Mouse (Mus musculus) bone marrow, adult 2 months (tissue): ENCODE results near the gene Olfr205.

ENCODE experiments used
- CTCF ChIP-seq: fragments of 200-500 bp; IDR thresholded peaks from 2 replicates; pipeline ENCODE4 v1.5.1; 2011; ENCODE audit warnings: low read length, control low read depth; ENCODE audit not compliant: control insufficient read depth, insufficient read depth
- POLR2A ChIP-seq: fragments of 200-500 bp; IDR thresholded peaks from 2 replicates; pipeline ENCODE4 v1.6.1; 2011; ENCODE audit warnings: low read depth, mild to moderate bottlenecking, control low read depth, low read length, borderline replicate concordance; ENCODE audit not compliant: control insufficient read depth

- no peak for TF ChIP-seq POLR2A
- TF ChIP-seq CTCF, result no peak
Observed at GRCm38 (mm10) chr16:59283476-59283875, 47.5 kb downstream of the Olfr205 start.
